Mouse (Mus musculus): ENCODE data around the gene Ndufa12.

The Ndufa12 gene

DNA sequence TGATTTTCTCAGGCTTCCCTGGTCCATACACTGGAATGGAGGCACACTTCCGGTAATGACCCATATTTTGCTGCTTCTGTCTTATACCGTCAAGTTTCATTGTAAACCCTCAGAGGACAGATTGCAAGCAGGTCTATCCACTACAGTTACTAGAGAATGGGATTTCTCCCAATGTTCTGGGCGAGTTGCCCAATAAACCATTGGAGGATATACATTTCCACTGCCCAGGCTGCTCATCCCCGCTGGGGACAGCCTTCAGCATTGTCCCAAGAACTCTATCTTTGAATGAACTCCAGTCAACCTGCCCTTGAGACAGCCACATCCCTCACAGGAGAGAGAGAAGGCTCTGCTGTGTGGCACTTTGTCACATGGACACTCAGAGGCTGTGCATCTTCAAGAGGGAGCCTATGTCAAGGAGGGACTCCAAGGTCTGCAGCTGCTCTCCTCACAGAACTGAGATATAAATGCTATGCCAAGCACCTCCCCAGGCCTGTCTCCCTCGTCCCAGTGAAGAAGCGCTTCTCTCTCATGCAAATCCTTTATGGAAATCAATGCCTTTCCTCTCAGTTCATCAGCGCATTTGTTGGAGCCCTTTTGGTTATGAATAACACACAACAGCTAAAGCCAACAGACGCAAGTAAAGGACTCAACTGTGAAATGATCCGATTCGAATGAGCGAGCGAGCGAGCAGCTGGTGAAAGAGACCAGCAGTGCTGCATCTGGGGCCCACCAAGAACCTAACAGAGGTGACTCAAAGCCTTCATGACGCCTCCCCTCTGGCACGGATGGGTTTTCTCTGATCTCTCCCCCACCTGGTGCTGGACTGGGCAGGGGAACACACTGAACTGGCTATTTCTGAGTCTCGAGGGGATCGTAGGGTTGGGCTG is 67.4 kb downstream of the Ndufa12 start:
- ChIA-PET CTCF (no interaction called here), POLR2A (interaction anchor here in 1 of 4 experiments (0.6 kb wide), 1 partner anchor 230 kb away, joined by 3 read pairs; no protein-coding TSS in a partner anchor)

Measured in embryonic stem cell, embryonic (primary cell).